Mouse (Mus musculus) olfactory bulb, adult 2 months (tissue): Measurements from ENCODE around the gene Ptprg.

ENCODE experiments used
- CTCF ChIP-seq: fragments of 200-500 bp; IDR thresholded peaks from 2 replicates; pipeline ENCODE4 v1.5.1; 2012; ENCODE audit warnings: low read depth, mild to moderate bottlenecking, low read length, moderate library complexity; ENCODE audit not compliant: insufficient read depth
- POLR2A ChIP-seq: fragments of 200-500 bp; IDR thresholded peaks from 2 replicates; pipeline ENCODE4 v1.6.1; 2012; ENCODE audit warnings: mild to moderate bottlenecking, low read depth, low read length, moderate library complexity; ENCODE audit not compliant: insufficient read depth

GRCm38 (mm10) chr14:11883142-11883921 lies 330.0 kb downstream of the Ptprg start:
- TF ChIP-seq POLR2A: no peak
- TF ChIP-seq CTCF: no peak
